Mouse (Mus musculus) embryonic facial prominence, embryonic 11.5 days (tissue): ENCODE measurements around the gene Ggct. TPM values are rescaled to one million over a fixed set of nuclear protein-coding genes. Genes with fewer than 3 reads are reported as not detected.

ENCODE experiments used
- ATAC-seq: fragments of 200-750 bp; cut with Nextera tagmentation; replicated peaks from 2 replicates; pipeline ENCODE4 v1.8.0; 2017; ENCODE audit warnings: low read depth; ENCODE audit not compliant: insufficient number of reproducible peaks, low FRiP score, low TSS enrichment
- DNase-seq: peaks from one replicate; pipeline ENCODE4 v3.0.0-alpha.2; 2015; ENCODE audit warnings: low spot score
- H3K27ac ChIP-seq: fragments of 300-500 bp; sonication (generic); replicated peaks from 2 replicates; pipeline ENCODE4 v1.5.1; 2014; ENCODE audit warnings: mild to moderate bottlenecking, low read depth, low read length, control low read depth
- H3K27me3 ChIP-seq: fragments of 300-500 bp; sonication (generic); 2 replicates; pipeline ENCODE4 v1.6.1; 2014; ENCODE audit warnings: mild to moderate bottlenecking, low read length, moderate library complexity, mixed read lengths; ENCODE audit not compliant: control insufficient read depth, insufficient read depth
- H3K36me3 ChIP-seq: fragments of 300-500 bp; sonication (generic); replicated peaks from 2 replicates; pipeline ENCODE4 v1.6.1; 2014; ENCODE audit warnings: low read depth, mild to moderate bottlenecking, low read length, moderate library complexity, mixed read lengths; ENCODE audit not compliant: control insufficient read depth, insufficient read depth
- H3K4me1 ChIP-seq: fragments of 300-500 bp; sonication (generic); 2 replicates; pipeline ENCODE4 v1.6.1; 2014; ENCODE audit warnings: low read length, mixed read lengths; ENCODE audit not compliant: control insufficient read depth, insufficient read depth
- H3K4me2 ChIP-seq: fragments of 300-500 bp; sonication (generic); 2 replicates; pipeline ENCODE4 v1.6.1; 2014; ENCODE audit warnings: low read depth, mild to moderate bottlenecking, control low read depth, low read length, moderate library complexity
- H3K4me3 ChIP-seq: fragments of 300-500 bp; sonication (generic); 2 replicates; pipeline ENCODE4 v1.5.1; 2014; ENCODE audit warnings: low read depth, low read length, control low read depth
- H3K9ac ChIP-seq: fragments of 300-500 bp; sonication (generic); replicated peaks from 2 replicates; pipeline ENCODE4 v1.6.1; 2014; ENCODE audit warnings: mild to moderate bottlenecking, control low read depth, low read length
- H3K9me3 ChIP-seq: fragments of 300-500 bp; sonication (generic); replicated peaks from 2 replicates; pipeline ENCODE4 v1.6.1; 2016; ENCODE audit warnings: mild to moderate bottlenecking, low read length, inconsistent platforms, mixed read lengths; ENCODE audit not compliant: control insufficient read depth
- WGBS: fragments of 180-500 bp; shearing (Covaris S2); extraction: QIAGEN DNeasy Blood & Tissue Kit; methylation state at CpG from one replicate; pipeline ENCODE4 v1.1.7; 2014; 5-methylcytosine and 5-hydroxymethylcytosine counted together
- polyA plus RNA-seq: library from polyadenylated mRNA; unstranded; fragments of >200 nt; fragmentation: Nextera tagmentation; extraction: Ambion mirVana; gene quantifications from 2 replicates; pipeline ENCODE4 v1.2.1, GENCODE M21; 2014

Ggct gene
- polyA plus RNA-seq, 1 experiment from 2014 or later = 13.0 TPM

GRCm38 (mm10) chr6:55009391-55010230 lies 16.9 kb upstream of the Ggct start:
- Histone ChIP-seq H3K27me3 (no peaks in the 10 kb centered on the region), H3K4me2 (no peak overlapping the region), H3K27ac (peak overlapping the region; percentile 22), H3K9me3 (no peaks in the 10 kb centered on the region), H3K9ac (0 out of 2 replicates have a peak overlapping the region, but pooled peaks have one; percentile 2), H3K36me3 (no peaks in the 10 kb centered on the region), H3K4me3 (no peak overlapping the region), H3K4me1 (no peaks in the 10 kb centered on the region)
- peak; percentile 42 for DNase-seq
- peak; percentile 72; the same call in 1 of the 2 replicates for ATAC-seq
- 13% methylated on average over 16 of the region's 16 CpGs for WGBS

GRCm38 (mm10) chr6:55008401-55008800 lies 15.7 kb upstream of the Ggct start:
- 88% methylated on average over 8 of the region's 8 CpGs for WGBS

GRCm38 (mm10) chr6:55003559-55003958 lies 10.8 kb upstream of the Ggct start:
- Histone ChIP-seq H3K9ac (no peak overlapping the region), H3K36me3 (no peaks in the 10 kb centered on the region), H3K4me3 (no peak overlapping the region), H3K27ac (no peak overlapping the region), H3K27me3 (no peaks in the 10 kb centered on the region), H3K4me1 (no peaks in the 10 kb centered on the region), H3K4me2 (no peak overlapping the region), H3K9me3 (no peaks in the 10 kb centered on the region)
- ATAC-seq (no peak), DNase-seq (no peak)
- WGBS = 72% methylated on average over 4 of the region's 4 CpGs

More at GRCm38 (mm10) chr6:55008401-55008800, 15.7 kb upstream of the Ggct start:
- no peak overlapping the region for H3K9ac ChIP-seq
- H3K4me1 ChIP-seq = no peaks in the 10 kb centered on the region
- no peaks in the 10 kb centered on the region for H3K9me3 ChIP-seq
- H3K27ac ChIP-seq = no peak overlapping the region
- H3K27me3 ChIP-seq = no peaks in the 10 kb centered on the region
- no peak overlapping the region for H3K4me3 ChIP-seq
- no peak for DNase-seq
- no peak for ATAC-seq
- no peak overlapping the region for H3K4me2 ChIP-seq
- no peaks in the 10 kb centered on the region for H3K36me3 ChIP-seq

GRCm38 (mm10) chr6:55002438-55002837 lies 9.7 kb upstream of the Ggct start:
- WGBS = 68% methylated on average over 4 of the region's 4 CpGs
- Histone ChIP-seq H3K4me2 (no peak overlapping the region), H3K4me1 (no peaks in the 10 kb centered on the region), H3K9me3 (no peaks in the 10 kb centered on the region), H3K9ac (no peak overlapping the region), H3K4me3 (no peak overlapping the region), H3K36me3 (no peaks in the 10 kb centered on the region), H3K27me3 (no peaks in the 10 kb centered on the region), H3K27ac (no peak overlapping the region)
- DNase-seq (no peak), ATAC-seq (no peak)

- no peak overlapping the region for H3K4me3 ChIP-seq
- H3K4me1 ChIP-seq = no peaks in the 10 kb centered on the region
- WGBS = 83% methylated on average over 4 of the region's 4 CpGs
- no peaks in the 10 kb centered on the region for H3K27me3 ChIP-seq
- no peak for ATAC-seq
- H3K27ac ChIP-seq = no peak overlapping the region
- H3K36me3 ChIP-seq = no peaks in the 10 kb centered on the region
- no peak for DNase-seq
- H3K4me2 ChIP-seq = no peak overlapping the region
- no peaks in the 10 kb centered on the region for H3K9me3 ChIP-seq
- no peak overlapping the region for H3K9ac ChIP-seq
Measured at GRCm38 (mm10) chr6:55001320-55001719, 8.6 kb upstream of the Ggct start.

- no peak overlapping the region for H3K27ac ChIP-seq
- WGBS = 87% methylated on average over 6 of the region's 6 CpGs
- H3K9me3 ChIP-seq = no peaks in the 10 kb centered on the region
- DNase-seq (no peak), ATAC-seq (no peak)
- no peaks in the 10 kb centered on the region for H3K27me3 ChIP-seq
- no peak overlapping the region for H3K4me3 ChIP-seq
- no peak overlapping the region for H3K4me2 ChIP-seq
- no peaks in the 10 kb centered on the region for H3K36me3 ChIP-seq
- H3K4me1 ChIP-seq = no peaks in the 10 kb centered on the region
- no peak overlapping the region for H3K9ac ChIP-seq
Measured at GRCm38 (mm10) chr6:54997726-54998125, 5.0 kb upstream of the Ggct start.

- H3K4me3 ChIP-seq = no peak overlapping the region
- 88% methylated on average over 3 of the region's 3 CpGs for WGBS
- no peak overlapping the region for H3K27ac ChIP-seq
- H3K36me3 ChIP-seq = no peaks in the 10 kb centered on the region
- H3K4me1 ChIP-seq = no peaks in the 10 kb centered on the region
- no peak overlapping the region for H3K4me2 ChIP-seq
- H3K9ac ChIP-seq = no peak overlapping the region
- H3K27me3 ChIP-seq = no peaks in the 10 kb centered on the region
- no peaks in the 10 kb centered on the region for H3K9me3 ChIP-seq
- no peak for ATAC-seq
- DNase-seq = no peak
Measured at GRCm38 (mm10) chr6:54996361-54996760, 3.6 kb upstream of the Ggct start.

GRCm38 (mm10) chr6:54992141-54992540 lies 609 bp downstream of the Ggct start:
- WGBS = 7% methylated on average over 7 of the region's 7 CpGs
- H3K27ac ChIP-seq = no peak overlapping the region
- DNase-seq = no peak

More at GRCm38 (mm10) chr6:54992141-54992540, 609 bp downstream of the Ggct start:
- Histone ChIP-seq H3K27me3 (no peaks in the 10 kb centered on the region), H3K4me2 (peak overlapping the region; percentile 83), H3K36me3 (no peaks in the 10 kb centered on the region), H3K4me1 (no peaks in the 10 kb centered on the region), H3K9ac (peak overlapping the region; percentile 61), H3K9me3 (no peaks in the 10 kb centered on the region), H3K4me3 (peak overlapping the region; percentile 51)
- ATAC-seq = no peak; the same call in 1 of the 2 replicates
